Mouse (Mus musculus) frontal cortex, adult 2 months (tissue): ENCODE data around the gene Stac. TPM values are rescaled to one million over a fixed set of nuclear protein-coding genes. Genes with fewer than 3 reads are reported as not detected.

ENCODE experiments used
- DNase-seq, 2 experiments: peaks; one replicate each; pipeline ENCODE4 v3.0.0; 2022; ENCODE audit warnings: low spot score in 1 of 2; ENCODE audit errors: extremely low spot score in 1 of 2
- polyA plus RNA-seq: library from polyadenylated mRNA; depleted of rRNA; stranded (reverse); fragments of >200 nt; gene quantifications from 2 replicates; pipeline ENCODE4 v1.2.3, GENCODE M21; 2012

Stac gene
- polyA plus RNA-seq, 1 experiment, result 3.5 TPM

GRCm38 (mm10) chr9:111523111-111523510 lies 167.0 kb downstream of the Stac start:
- DNase-seq, result no peak

DNA sequence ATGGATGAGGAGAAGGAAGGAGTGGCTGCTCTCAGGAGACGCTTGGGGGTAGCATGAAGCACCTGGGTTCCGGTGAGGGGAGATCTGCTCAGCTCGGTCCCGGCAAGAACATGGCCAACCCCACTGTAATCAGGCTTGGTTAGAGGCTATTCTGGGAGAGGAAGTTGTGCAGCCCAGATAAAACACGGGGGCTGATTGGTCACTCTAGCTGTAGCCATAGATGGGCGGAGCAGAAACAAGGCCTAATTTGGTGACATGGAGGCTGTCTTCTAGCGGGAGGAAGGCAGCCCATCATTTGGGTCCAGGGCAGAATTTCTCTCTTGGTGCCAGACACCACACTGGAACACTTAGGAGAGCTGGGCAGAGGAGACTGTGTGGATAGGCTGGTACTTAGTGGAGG lies 167.9 kb downstream of the Stac start:
- DNase-seq, result no peak

- DNase-seq, result no peak
Observed at GRCm38 (mm10) chr9:111515536-111515935, 174.6 kb downstream of the Stac start.

DNA sequence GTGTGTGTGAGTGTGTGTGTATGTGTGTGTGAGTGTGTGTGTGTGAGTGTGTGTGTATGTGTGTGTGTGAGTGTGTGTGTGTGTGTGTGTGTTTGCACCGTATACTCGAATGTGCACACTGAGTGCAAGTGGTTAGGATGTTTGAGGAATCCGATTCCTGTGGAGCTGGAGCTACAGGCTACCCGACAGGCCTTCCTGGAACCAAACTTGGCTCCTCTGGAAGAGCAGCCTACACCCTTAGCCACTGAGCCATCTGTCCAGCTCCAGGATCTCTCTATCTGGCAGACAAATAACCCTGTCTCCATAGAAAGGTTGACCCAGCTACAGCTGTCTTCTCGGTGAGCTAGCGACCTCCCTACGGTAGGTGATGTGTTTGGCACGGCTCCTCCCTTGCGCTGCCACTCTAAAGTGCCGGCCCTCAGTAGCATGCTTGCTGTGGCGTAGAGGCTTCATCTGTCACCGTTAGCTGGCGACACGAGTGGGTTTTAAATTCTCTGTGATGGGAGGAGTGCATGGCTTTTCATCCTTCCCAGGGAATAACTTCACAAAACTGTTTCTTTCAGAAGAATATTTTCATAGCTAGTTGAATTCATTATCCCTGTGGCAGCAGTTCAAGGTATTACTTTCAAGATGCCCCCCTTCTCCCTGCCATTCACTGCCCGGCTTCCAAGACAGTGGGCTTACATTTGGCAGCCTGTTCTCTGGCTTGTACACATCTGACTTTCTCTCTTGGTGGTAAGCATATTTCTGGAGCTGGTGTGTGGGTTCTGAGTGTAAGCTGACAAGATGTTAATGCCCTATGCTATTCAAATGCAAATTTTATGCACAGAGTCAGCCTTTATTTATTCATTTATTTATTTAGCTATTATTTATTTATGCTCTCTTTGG lies 175.3 kb downstream of the Stac start:
- DNase-seq, result peak in 1 of 2 experiments; percentile 48
